Mouse (Mus musculus) thymus, postnatal 25 days (tissue): ENCODE results near the gene Tnfrsf8.

Experiments used
- DNase-seq: peaks from one replicate; pipeline ENCODE4 v3.0.0; 2022

Tnfrsf8 gene

DNA sequence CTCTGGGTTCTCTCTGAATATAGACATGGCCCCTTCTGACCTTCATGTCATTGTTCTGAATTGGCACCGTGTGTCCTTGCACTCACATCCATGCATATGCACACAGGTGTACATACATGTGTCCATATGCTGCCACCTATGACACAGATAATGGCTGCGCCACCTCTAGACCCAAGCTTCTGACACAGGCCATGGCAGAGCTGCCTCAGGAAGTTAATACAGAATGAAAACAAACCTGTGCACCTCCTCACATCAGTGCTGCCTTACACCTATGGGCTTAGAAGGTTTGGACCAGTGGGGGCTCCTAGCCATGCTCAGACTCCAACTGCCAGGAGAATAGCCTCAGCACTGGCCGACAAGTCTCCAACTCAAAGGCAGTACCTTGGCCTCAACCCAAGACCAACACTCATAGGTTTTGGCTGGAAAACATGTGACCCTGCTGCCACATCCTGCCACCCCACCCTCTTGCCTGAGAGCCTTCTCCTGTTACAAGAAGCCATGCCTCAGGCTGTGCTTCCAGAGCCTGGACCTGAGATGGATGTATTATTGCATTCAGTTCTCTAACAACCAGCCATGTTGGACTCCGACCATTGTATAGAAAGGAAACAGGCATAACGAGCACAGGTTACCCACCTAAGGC, 85.3 kb downstream of the Tnfrsf8 start:
- peak; percentile 38 for DNase-seq

DNA sequence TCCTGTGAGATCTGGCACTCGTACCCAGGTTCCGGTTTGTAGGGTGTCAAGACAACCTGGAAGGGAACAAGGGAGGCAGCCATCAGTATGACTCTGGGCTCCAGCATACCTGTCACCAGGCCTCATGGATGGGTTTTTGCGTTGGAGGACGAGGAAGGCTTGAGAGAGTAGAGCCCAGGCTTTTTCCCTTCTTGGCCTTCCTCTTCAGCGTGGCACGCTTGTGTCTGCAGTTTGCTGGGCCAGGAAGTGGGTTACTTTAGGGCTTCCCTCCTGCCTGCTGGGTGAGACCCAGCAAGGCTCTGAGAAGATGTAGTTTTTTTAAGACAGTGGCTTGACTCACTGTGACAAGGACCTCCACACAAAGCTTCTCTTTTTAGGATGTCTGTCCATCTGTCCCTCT, 85.9 kb downstream of the Tnfrsf8 start:
- DNase-seq: peak; percentile 73

- DNase-seq: no peak
Measured at GRCm38 (mm10) chr4:145224613-145225012, 90.4 kb downstream of the Tnfrsf8 start.

DNA sequence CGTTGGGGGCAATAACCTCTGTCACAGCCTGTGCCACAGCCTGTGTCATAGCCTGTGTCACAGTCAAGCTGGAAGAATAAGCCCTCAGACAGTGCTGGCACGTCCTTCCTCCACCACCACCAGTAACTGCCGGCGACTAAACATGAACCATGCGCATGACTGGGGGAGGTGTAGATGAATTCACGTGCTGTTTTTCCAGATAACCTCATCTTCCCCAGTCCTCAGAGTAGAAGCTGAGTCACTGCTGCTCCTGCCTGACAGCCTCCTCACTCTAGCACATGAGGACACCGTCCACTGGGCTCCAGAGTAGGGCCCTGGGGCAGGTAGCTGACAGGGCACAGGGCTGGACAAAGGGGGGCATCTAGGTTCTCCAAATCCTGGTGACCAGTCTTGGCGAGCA, 92.9 kb downstream of the Tnfrsf8 start:
- DNase-seq: peak; percentile 12

DNA sequence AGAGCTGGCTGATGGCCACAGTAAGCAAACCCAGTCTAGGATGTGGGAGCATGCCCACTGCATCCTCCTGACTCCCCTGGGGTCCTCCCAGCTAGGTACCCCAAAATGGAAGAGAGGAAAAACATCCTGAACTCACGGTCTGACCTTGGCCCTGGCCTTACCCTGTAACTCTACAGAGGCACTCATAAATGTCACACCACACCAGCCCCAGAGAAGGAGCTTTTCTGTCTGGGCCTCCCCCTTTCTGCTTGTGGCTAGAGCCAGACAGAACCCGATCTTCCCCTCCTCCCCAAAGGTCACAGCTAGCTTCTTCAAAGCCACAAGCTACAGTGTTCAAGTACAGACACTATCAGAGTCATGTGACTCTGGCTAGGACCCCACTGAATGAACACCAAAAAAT, 93.6 kb downstream of the Tnfrsf8 start:
- DNase-seq: peak; percentile 35

- no peak for DNase-seq
Measured at GRCm38 (mm10) chr4:145220001-145220400, 95.0 kb downstream of the Tnfrsf8 start.

DNA sequence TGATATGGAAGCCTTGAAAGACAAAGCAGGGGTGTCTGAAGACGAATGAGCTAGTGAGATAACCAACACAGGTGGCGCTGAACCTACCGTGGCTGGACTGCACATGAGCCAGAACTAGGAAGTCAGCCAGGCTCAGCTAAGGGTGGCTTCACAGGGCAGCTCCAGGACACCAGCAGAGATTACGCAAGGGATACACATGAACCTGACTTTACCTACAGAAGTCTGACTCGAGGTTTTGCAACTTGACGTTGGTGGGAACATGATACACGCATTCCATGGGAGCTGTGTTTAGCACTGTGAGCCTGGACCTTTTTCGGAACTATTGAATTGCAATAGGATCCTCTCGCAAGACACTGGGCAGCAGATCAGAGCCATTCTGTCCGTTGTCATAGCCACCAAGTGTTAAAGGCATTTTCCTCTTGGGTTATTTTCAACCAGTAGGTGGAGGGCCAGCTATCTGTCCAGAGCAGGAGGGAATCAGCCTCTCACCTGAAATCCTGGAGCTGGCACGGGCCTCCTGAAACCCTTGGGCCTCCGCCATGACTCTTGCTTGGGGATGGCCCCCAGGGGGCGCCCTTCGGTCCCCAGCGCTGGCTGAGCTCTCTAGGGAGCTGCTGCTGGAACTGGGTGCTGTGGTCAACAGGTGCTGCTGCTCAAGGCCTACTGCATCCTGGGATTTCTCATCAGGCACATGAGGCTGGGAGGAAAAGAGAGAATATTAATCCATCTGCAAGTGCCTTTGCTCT, 95.6 kb downstream of the Tnfrsf8 start:
- peak; percentile 72 for DNase-seq

DNA sequence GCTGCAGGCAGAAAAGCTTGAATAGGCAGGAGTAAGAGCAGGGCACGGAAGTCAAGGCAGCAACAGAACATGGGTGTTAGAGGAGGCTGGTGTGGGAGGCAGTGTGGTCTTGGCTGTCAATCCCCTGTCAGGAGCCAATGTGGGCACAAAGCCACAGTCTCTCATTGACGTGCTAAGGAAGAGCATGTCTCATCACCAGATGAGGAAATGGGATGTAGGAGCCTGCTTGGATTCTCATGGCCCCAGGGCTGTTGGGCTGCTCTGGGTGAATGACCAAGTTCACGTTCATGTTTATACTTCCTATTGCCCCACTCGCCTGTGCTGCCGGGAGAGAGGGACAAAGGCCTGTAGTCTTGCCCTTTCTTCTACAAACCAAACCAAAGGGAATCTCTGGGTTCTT, 97.1 kb downstream of the Tnfrsf8 start:
- DNase-seq: no peak
